Mouse (Mus musculus) hindbrain, embryonic 12.5 days (tissue): ENCODE data around the gene Dnpep. TPM values are rescaled to one million over a fixed set of nuclear protein-coding genes. Genes with fewer than 3 reads are reported as not detected.
A peak's percentile ranks its signal among the peaks of the same experiment; 100 is the strongest.

ENCODE experiments used
- ATAC-seq: fragments of 200-750 bp; cut with Nextera tagmentation; 2 replicates; pipeline ENCODE4 v1.8.0; 2017; ENCODE audit warnings: moderate TSS enrichment; ENCODE audit not compliant: low FRiP score
- H3K27ac ChIP-seq: fragments of 300-500 bp; sonication (generic); 2 replicates; pipeline ENCODE4 v1.5.1; 2016; ENCODE audit warnings: mild to moderate bottlenecking
- H3K27me3 ChIP-seq: fragments of 300-500 bp; sonication (generic); 2 replicates; pipeline ENCODE4 v1.6.1; 2016; ENCODE audit warnings: mild to moderate bottlenecking
- H3K36me3 ChIP-seq: fragments of 300-500 bp; sonication (generic); 2 replicates; pipeline ENCODE4 v1.6.1; 2016; ENCODE audit warnings: mild to moderate bottlenecking
- H3K4me1 ChIP-seq: fragments of 300-500 bp; sonication (generic); 2 replicates; pipeline ENCODE4 v1.6.1; 2016
- H3K4me2 ChIP-seq: fragments of 300-500 bp; sonication (generic); replicated peaks from 2 replicates; pipeline ENCODE4 v1.6.1; 2016; ENCODE audit warnings: mild to moderate bottlenecking
- H3K4me3 ChIP-seq: fragments of 300-500 bp; sonication (generic); 2 replicates; pipeline ENCODE4 v1.5.1; 2016; ENCODE audit warnings: mild to moderate bottlenecking
- H3K9ac ChIP-seq: fragments of 300-500 bp; sonication (generic); 2 replicates; pipeline ENCODE4 v1.6.1; 2016; ENCODE audit warnings: mild to moderate bottlenecking, moderate library complexity
- H3K9me3 ChIP-seq: fragments of 300-500 bp; sonication (generic); replicated peaks from 2 replicates; pipeline ENCODE4 v1.6.1; 2016; ENCODE audit warnings: mild to moderate bottlenecking
- WGBS: fragments of 180-500 bp; shearing (Covaris S2); methylation state at CpG from one replicate; pipeline ENCODE4 v1.1.7; 2016; 5-methylcytosine and 5-hydroxymethylcytosine counted together
- polyA plus RNA-seq: library from polyadenylated mRNA; unstranded; fragments of >200 nt; fragmentation: Nextera tagmentation; extraction: Ambion mirVana; gene quantifications from 2 replicates; pipeline ENCODE4 v1.2.1, GENCODE M21; 2016

Dnpep gene
- polyA plus RNA-seq, 1 experiment from 2014 or later, result 175 TPM

GRCm38 (mm10) chr1:75318301-75318700 is 511 bp upstream of the Dnpep start:
- H3K27me3 ChIP-seq, result no peaks in the 10 kb centered on the region
- H3K27ac ChIP-seq, result peak overlapping the region; percentile 76
- 66% methylated on average over 3 of the region's 3 CpGs for whole genome bisulfite sequencing
- no peak for ATAC-seq
- H3K4me1 ChIP-seq, result peaks cover 9% of the 10 kb centered on the region
- H3K4me2 ChIP-seq, result peak overlapping the region; percentile 79
- peak overlapping the region; percentile 18; the same call in 1 of the 2 replicates for H3K4me3 ChIP-seq
- peak overlapping the region; percentile 27; the same call in 1 of the 2 replicates for H3K9ac ChIP-seq
- no peaks in the 10 kb centered on the region for H3K9me3 ChIP-seq
- H3K36me3 ChIP-seq, result peaks cover 19% of the 10 kb centered on the region

- Histone ChIP-seq H3K9me3 (no peaks in the 10 kb centered on the region), H3K27me3 (no peaks in the 10 kb centered on the region), H3K4me2 (peak overlapping the region; percentile 79), H3K36me3 (peaks cover 33% of the 10 kb centered on the region), H3K4me1 (peaks cover 9% of the 10 kb centered on the region), H3K9ac (peak overlapping the region; percentile 73), H3K4me3 (peak overlapping the region; percentile 69), H3K27ac (peak overlapping the region; percentile 94)
- peak; percentile 62 for ATAC-seq
- WGBS, result 0% methylated on average over 20 of the region's 20 CpGs
These were observed 939 bp downstream of the Dnpep start for GRCm38 (mm10) chr1:75316861-75317240.

- 0 out of 2 replicates have a peak overlapping the region, but pooled peaks have one; percentile 94 for H3K27ac ChIP-seq
- peak overlapping the region; percentile 73 for H3K9ac ChIP-seq
- WGBS, result 86% methylated on average over 29 of the region's 29 CpGs
- H3K4me2 ChIP-seq, result peak overlapping the region; percentile 79
- peaks cover 45% of the 10 kb centered on the region for H3K36me3 ChIP-seq
- ATAC-seq, result no peak
- peak overlapping the region; percentile 69 for H3K4me3 ChIP-seq
- H3K27me3 ChIP-seq, result no peaks in the 10 kb centered on the region
- H3K4me1 ChIP-seq, result peaks cover 9% of the 10 kb centered on the region
- H3K9me3 ChIP-seq, result no peaks in the 10 kb centered on the region
These were observed 2.1 kb downstream of the Dnpep start for GRCm38 (mm10) chr1:75315456-75316365.

GRCm38 (mm10) chr1:75315011-75315410 is 2.8 kb downstream of the Dnpep start:
- H3K36me3 ChIP-seq, result peaks cover 52% of the 10 kb centered on the region
- WGBS, result 97% methylated on average over 6 of the region's 6 CpGs
- H3K9ac ChIP-seq, result no peak overlapping the region

GRCm38 (mm10) chr1:75311694-75312093 is 6.1 kb downstream of the Dnpep start:
- H3K4me3 ChIP-seq, result no peak overlapping the region
- no peak overlapping the region for H3K9ac ChIP-seq
- 95% methylated on average over 6 of the region's 6 CpGs for WGBS
- no peaks in the 10 kb centered on the region for H3K9me3 ChIP-seq
- no peaks in the 10 kb centered on the region for H3K27me3 ChIP-seq
- no peak for ATAC-seq
- no peak overlapping the region for H3K27ac ChIP-seq
- peaks cover 9% of the 10 kb centered on the region for H3K4me1 ChIP-seq
- peaks cover 81% of the 10 kb centered on the region for H3K36me3 ChIP-seq
- no peak overlapping the region for H3K4me2 ChIP-seq

More at GRCm38 (mm10) chr1:75315011-75315410, 2.8 kb downstream of the Dnpep start:
- Histone ChIP-seq H3K27me3 (no peaks in the 10 kb centered on the region), H3K4me2 (no peak overlapping the region), H3K4me1 (peaks cover 9% of the 10 kb centered on the region), H3K4me3 (no peak overlapping the region), H3K27ac (no peak overlapping the region), H3K9me3 (no peaks in the 10 kb centered on the region)
- ATAC-seq, result no peak

- H3K4me3 ChIP-seq, result no peak overlapping the region
- no peak for ATAC-seq
- H3K9me3 ChIP-seq, result no peaks in the 10 kb centered on the region
- H3K4me1 ChIP-seq, result no peaks in the 10 kb centered on the region
- 90% methylated on average over 2 of the region's 2 CpGs for WGBS
- no peak overlapping the region for H3K27ac ChIP-seq
- no peak overlapping the region for H3K9ac ChIP-seq
- H3K36me3 ChIP-seq, result peaks cover 30% of the 10 kb centered on the region
- no peaks in the 10 kb centered on the region for H3K27me3 ChIP-seq
- no peak overlapping the region for H3K4me2 ChIP-seq
These were observed 13.1 kb downstream of the Dnpep start for GRCm38 (mm10) chr1:75304662-75305061.

GRCm38 (mm10) chr1:75294294-75294693 is 23.5 kb downstream of the Dnpep start:
- no peak for ATAC-seq
- WGBS, result 79% methylated on average over 5 of the region's 5 CpGs
- Histone ChIP-seq H3K9ac (no peak overlapping the region), H3K27ac (no peak overlapping the region), H3K4me2 (no peak overlapping the region), H3K4me3 (no peak overlapping the region), H3K36me3 (no peaks in the 10 kb centered on the region), H3K4me1 (peaks cover 10% of the 10 kb centered on the region), H3K27me3 (no peaks in the 10 kb centered on the region), H3K9me3 (no peaks in the 10 kb centered on the region)

- no peaks in the 10 kb centered on the region for H3K9me3 ChIP-seq
- H3K27ac ChIP-seq, result no peak overlapping the region
- no peaks in the 10 kb centered on the region for H3K36me3 ChIP-seq
- no peak overlapping the region for H3K4me3 ChIP-seq
- H3K9ac ChIP-seq, result no peak overlapping the region
- WGBS, result 83% methylated on average over 5 of the region's 5 CpGs
- ATAC-seq, result no peak
- H3K4me1 ChIP-seq, result peaks cover 20% of the 10 kb centered on the region
- H3K27me3 ChIP-seq, result no peaks in the 10 kb centered on the region
- H3K4me2 ChIP-seq, result no peak overlapping the region
These were observed 24.5 kb downstream of the Dnpep start for GRCm38 (mm10) chr1:75293331-75293701.

- Histone ChIP-seq H3K4me1 (peaks cover 26% of the 10 kb centered on the region), H3K36me3 (no peaks in the 10 kb centered on the region), H3K4me3 (no peak overlapping the region), H3K9ac (no peak overlapping the region), H3K27ac (peak overlapping the region; percentile 35; the same call in 1 of the 2 replicates), H3K27me3 (no peaks in the 10 kb centered on the region), H3K9me3 (no peaks in the 10 kb centered on the region), H3K4me2 (no peak overlapping the region)
- no peak for ATAC-seq
- 57% methylated on average over 12 of the region's 12 CpGs for WGBS
These were observed 25.1 kb downstream of the Dnpep start for GRCm38 (mm10) chr1:75292476-75293330.

GRCm38 (mm10) chr1:75291321-75291720 is 26.5 kb downstream of the Dnpep start:
- Histone ChIP-seq H3K36me3 (no peaks in the 10 kb centered on the region), H3K4me2 (no peak overlapping the region), H3K4me1 (peaks cover 26% of the 10 kb centered on the region), H3K9ac (no peak overlapping the region), H3K27me3 (no peaks in the 10 kb centered on the region), H3K27ac (no peak overlapping the region), H3K9me3 (no peaks in the 10 kb centered on the region), H3K4me3 (no peak overlapping the region)
- 88% methylated on average over 8 of the region's 8 CpGs for WGBS
- no peak for ATAC-seq

- Histone ChIP-seq H3K4me2 (no peak overlapping the region), H3K27ac (peak overlapping the region; percentile 93), H3K9me3 (no peaks in the 10 kb centered on the region), H3K4me1 (peaks cover 26% of the 10 kb centered on the region), H3K27me3 (no peaks in the 10 kb centered on the region), H3K9ac (no peak overlapping the region), H3K4me3 (no peak overlapping the region), H3K36me3 (no peaks in the 10 kb centered on the region)
- ATAC-seq, result peak; percentile 14; the same call in 1 of the 2 replicates
These were observed 27.2 kb downstream of the Dnpep start for GRCm38 (mm10) chr1:75290582-75290981.

- 0 out of 2 replicates have a peak overlapping the region, but pooled peaks have one; percentile 13 for H3K4me2 ChIP-seq
- no peak overlapping the region for H3K9ac ChIP-seq
- peak overlapping the region; percentile 93 for H3K27ac ChIP-seq
- no peaks in the 10 kb centered on the region for H3K36me3 ChIP-seq
- no peak overlapping the region for H3K4me3 ChIP-seq
- H3K9me3 ChIP-seq, result no peaks in the 10 kb centered on the region
- peaks cover 26% of the 10 kb centered on the region for H3K4me1 ChIP-seq
- peak; percentile 59 for ATAC-seq
- 31% methylated on average over 8 of the region's 8 CpGs for WGBS
- no peaks in the 10 kb centered on the region for H3K27me3 ChIP-seq
These were observed 27.8 kb downstream of the Dnpep start for GRCm38 (mm10) chr1:75289888-75290431.
